Mouse (Mus musculus) kidney, adult 2 months (tissue): ENCODE measurements around the gene Slc16a6.

Experiments
- CTCF ChIP-seq: fragments of 200-500 bp; conservative IDR thresholded peaks from 2 replicates; pipeline ENCODE4 v1.5.1; 2011; ENCODE audit warnings: low read depth, mild to moderate bottlenecking, control low read depth, low read length, moderate library complexity, mixed read lengths; ENCODE audit not compliant: insufficient read depth, insufficient read length
- POLR2A ChIP-seq: fragments of 200-500 bp; IDR thresholded peaks from one replicate; pipeline ENCODE4 v1.6.1; 2011; ENCODE audit warnings: low read depth, low read length, control low read depth

DNA sequence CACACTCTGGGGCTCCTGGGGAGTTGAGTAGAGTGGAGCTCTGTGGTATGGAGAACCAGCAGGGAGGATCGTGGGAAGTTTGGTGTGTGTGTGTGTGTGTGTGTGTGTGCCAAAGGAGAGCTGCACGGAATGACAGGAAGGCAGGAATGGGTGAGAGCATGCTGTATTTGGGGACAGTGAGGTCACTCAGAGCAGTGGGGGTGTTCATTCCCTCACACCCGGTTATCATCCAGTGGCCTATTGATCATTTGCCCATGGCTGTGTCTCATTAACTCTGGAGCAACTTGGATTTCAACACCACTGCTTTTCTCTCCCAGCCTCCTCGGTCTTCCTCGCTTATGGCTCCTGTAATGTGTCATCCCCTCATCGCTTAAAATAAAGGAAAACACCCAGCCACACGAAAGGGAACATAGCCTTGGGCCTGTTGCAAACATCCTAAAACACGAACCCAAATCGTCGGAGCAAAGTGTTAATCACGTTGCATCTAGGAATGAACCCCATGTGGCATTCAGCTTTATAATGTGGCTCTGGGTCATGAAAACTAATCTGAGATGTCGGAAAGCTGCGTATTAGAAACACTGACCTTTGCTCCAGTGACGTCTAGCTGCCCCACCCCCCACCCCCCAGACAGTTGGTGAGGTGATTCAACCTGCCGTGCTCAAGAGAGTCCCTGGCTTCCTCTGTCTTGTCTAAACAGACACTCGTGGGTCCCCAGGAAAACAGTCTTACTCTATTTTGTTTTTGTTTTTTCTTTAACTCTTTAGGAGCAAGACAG lies 4.4 kb upstream of the Slc16a6 start:
- TF ChIP-seq POLR2A: no peak
- no peak for TF ChIP-seq CTCF
